In the genomic region with DNA sequence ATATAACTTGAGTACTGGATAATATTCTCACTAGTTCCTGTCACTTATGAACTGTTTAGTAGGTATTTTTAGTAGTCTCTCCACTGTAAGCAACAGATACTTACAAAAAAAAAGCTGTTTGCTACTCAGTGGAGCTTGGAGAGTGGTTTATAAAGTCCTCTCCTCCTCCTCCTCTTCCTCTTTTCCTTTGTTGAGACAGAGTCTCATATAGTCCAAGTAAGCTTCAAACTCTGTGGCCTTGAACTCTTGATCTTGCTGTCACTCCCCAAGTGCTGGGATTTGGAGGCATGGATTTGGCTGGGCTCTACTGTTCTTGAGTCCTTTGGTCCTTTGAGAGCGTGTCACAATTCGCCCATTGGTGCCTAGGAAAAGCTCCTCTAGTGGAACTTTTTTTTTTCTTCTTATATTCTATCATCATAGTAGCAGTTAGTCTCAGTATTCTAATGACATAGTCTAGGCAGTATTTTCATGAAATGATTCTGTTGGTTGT, we compare ENCODE assay signal across 10 mouse cellular contexts. TPM values are rescaled to one million over a fixed set of nuclear protein-coding genes. Genes with fewer than 3 reads are reported as not detected.
DNase-seq lines count a peak whose midpoint lies in the region; ATAC-seq and TF ChIP-seq lines count a peak whose summit lies in the region.
"Had no signal": no experiment of that assay in that cellular context is flagged by ENCODE, and none has a peak within 500 bp of the region (broad histone marks: within the 10 kb centered on the region; RNA-seq: fewer than 3 reads in every experiment).

No protein-coding gene starts in this region.

- peaks cover 4% of the 10 kb centered on the region; the same call in 1 of the 2 replicates for H3K79me2 ChIP-seq in heart, adult 2 months (replicated peaks; ENCODE audit: control insufficient read depth, insufficient read depth, low read length)

- no peak for TF ChIP-seq CTCF in heart, postnatal 0 days (IDR thresholded peaks at IDR 0.05; ENCODE audit: low read depth)
- no peak for TF ChIP-seq CTCF in heart, adult 2 months (IDR thresholded peaks at IDR 0.05)
- no peak for TF ChIP-seq CTCF in intestine, postnatal 0 days (IDR thresholded peaks at IDR 0.05; ENCODE audit: low read depth)

- H3K9me3 ChIP-seq in heart, postnatal 0 days (replicated peaks; ENCODE audit: control insufficient read depth, low read length): no peaks in the 10 kb centered on the region
- no peaks in the 10 kb centered on the region for H3K9me3 ChIP-seq in midbrain, embryonic 12.5 days
- no peaks in the 10 kb centered on the region for H3K9me3 ChIP-seq in midbrain, embryonic 15.5 days
- no peaks in the 10 kb centered on the region for H3K9me3 ChIP-seq in intestine, postnatal 0 days (ENCODE audit: control insufficient read depth)
- no peaks in the 10 kb centered on the region for H3K9me3 ChIP-seq in stomach, embryonic 15.5 days
- H3K9me3 ChIP-seq: G1E had no signal

- peaks cover 20% of the 10 kb centered on the region for H3K36me3 ChIP-seq in heart, postnatal 0 days (replicated peaks; ENCODE audit: control insufficient read depth, insufficient read depth, low read length)
- peaks cover 6% of the 10 kb centered on the region for H3K36me3 ChIP-seq in heart, adult 2 months (ENCODE audit: control insufficient read depth, insufficient read depth, low read length)
- peaks cover 25% of the 10 kb centered on the region for H3K36me3 ChIP-seq in midbrain, embryonic 12.5 days
- H3K36me3 ChIP-seq in midbrain, embryonic 15.5 days (replicated peaks): 0 out of 2 replicates have a peak, but pooled peaks cover 3% of the 10 kb centered on the region
- H3K36me3 ChIP-seq in intestine, postnatal 0 days (ENCODE audit: control insufficient read depth, insufficient read depth): peaks cover 16% of the 10 kb centered on the region
- peaks cover 13% of the 10 kb centered on the region; the same call in 1 of the 2 replicates for H3K36me3 ChIP-seq in stomach, embryonic 15.5 days

- H3K27me3 ChIP-seq in heart, postnatal 0 days (ENCODE audit: control insufficient read depth, insufficient read depth, low read length): no peaks in the 10 kb centered on the region
- no peaks in the 10 kb centered on the region for H3K27me3 ChIP-seq in heart, adult 2 months (ENCODE audit: control insufficient read depth, insufficient read depth, low read length)
- H3K27me3 ChIP-seq in midbrain, embryonic 12.5 days: no peaks in the 10 kb centered on the region
- no peaks in the 10 kb centered on the region for H3K27me3 ChIP-seq in midbrain, embryonic 15.5 days (replicated peaks)
- H3K27me3 ChIP-seq in intestine, postnatal 0 days (replicated peaks; ENCODE audit: control insufficient read depth, insufficient read depth, low read length): no peaks in the 10 kb centered on the region
- H3K27me3 ChIP-seq in stomach, embryonic 15.5 days (replicated peaks): no peaks in the 10 kb centered on the region

- no peak overlapping the region for H3K9ac ChIP-seq in heart, postnatal 0 days (replicated peaks; ENCODE audit: low read depth, low read length)
- no peak overlapping the region for H3K9ac ChIP-seq in heart, adult 2 months (ENCODE audit: low read depth, low read length)
- no peak overlapping the region for H3K9ac ChIP-seq in midbrain, embryonic 12.5 days (replicated peaks)
- H3K9ac ChIP-seq in midbrain, embryonic 15.5 days: no peak overlapping the region
- no peak overlapping the region for H3K9ac ChIP-seq in intestine, postnatal 0 days (ENCODE audit: low read depth, low read length)
- no peak overlapping the region for H3K9ac ChIP-seq in stomach, embryonic 15.5 days

- peaks cover 7% of the 10 kb centered on the region for H3K4me1 ChIP-seq in heart, postnatal 0 days (ENCODE audit: control insufficient read depth, insufficient read depth)
- peaks cover 2% of the 10 kb centered on the region for H3K4me1 ChIP-seq in heart, adult 2 months (ENCODE audit: control insufficient read depth, insufficient read depth, low read length)
- peaks cover 19% of the 10 kb centered on the region for H3K4me1 ChIP-seq in midbrain, embryonic 12.5 days
- H3K4me1 ChIP-seq in midbrain, embryonic 15.5 days: peaks cover 25% of the 10 kb centered on the region
- H3K4me1 ChIP-seq in intestine, postnatal 0 days (replicated peaks; ENCODE audit: control insufficient read depth, insufficient read depth, low read length): no peaks in the 10 kb centered on the region; the same call in 1 of the 2 replicates
- H3K4me1 ChIP-seq in stomach, embryonic 15.5 days: peaks cover 12% of the 10 kb centered on the region

- TF ChIP-seq EP300 in heart, postnatal 0 days (IDR thresholded peaks at IDR 0.05; ENCODE audit: low read depth): no peak
- no peak for TF ChIP-seq EP300 in heart, adult 2 months (IDR thresholded peaks at IDR 0.05; ENCODE audit: insufficient read depth, low read depth, low read length)

- no peak for TF ChIP-seq POLR2A in heart, adult 2 months (IDR thresholded peaks at IDR 0.05; ENCODE audit: insufficient read depth, low read depth, low read length)

- no peak for ATAC-seq in heart, postnatal 0 days (ENCODE audit: insufficient read depth, low read depth)
- no peak for ATAC-seq in midbrain, embryonic 12.5 days (ENCODE audit: low FRiP score, low read depth)
- no peak for ATAC-seq in midbrain, embryonic 15.5 days (replicated peaks)
- no peak for ATAC-seq in intestine, postnatal 0 days
- ATAC-seq in stomach, embryonic 15.5 days (ENCODE audit: insufficient read depth, low FRiP score, low read depth): no peak

- H3K4me2 ChIP-seq in heart, postnatal 0 days (ENCODE audit: low read depth, low read length): peak overlapping the region; percentile 72; the same call in 1 of the 2 replicates
- peak overlapping the region; percentile 77 for H3K4me2 ChIP-seq in midbrain, embryonic 12.5 days (replicated peaks)
- no peak overlapping the region; the same call in 1 of the 2 replicates for H3K4me2 ChIP-seq in midbrain, embryonic 15.5 days
- peak overlapping the region; percentile 72; the same call in 1 of the 2 replicates for H3K4me2 ChIP-seq in intestine, postnatal 0 days (replicated peaks; ENCODE audit: low read depth)
- H3K4me2 ChIP-seq in stomach, embryonic 15.5 days: peak overlapping the region; percentile 64; the same call in 1 of the 2 replicates

- no peak for DNase-seq in heart, postnatal 0 days (ENCODE audit: low spot score)
- DNase-seq in heart, adult 2 months: no peak
- DNase-seq in spleen, adult 12 weeks (ENCODE audit: low spot score): no peak
- DNase-seq in retina, postnatal 1 day: no peak
- DNase-seq: gastrocnemius, postnatal 25 days had no signal

- 84% methylated on average over 2 of the region's 2 CpGs for WGBS in heart, postnatal 0 days
- WGBS in heart, adult 2 months: 79% methylated on average over 2 of the region's 2 CpGs
- WGBS in midbrain, embryonic 12.5 days: 91% methylated on average over 2 of the region's 2 CpGs
- 94% methylated on average over 2 of the region's 2 CpGs for WGBS in midbrain, embryonic 15.5 days
- 91% methylated on average over 2 of the region's 2 CpGs for WGBS in intestine, postnatal 0 days
- 85% methylated on average over 2 of the region's 2 CpGs for WGBS in stomach, embryonic 15.5 days

- H3K4me3 ChIP-seq in heart, postnatal 0 days (ENCODE audit: low read depth, low read length): peak overlapping the region; percentile 90
- H3K4me3 ChIP-seq in heart, adult 2 months: no peak overlapping the region
- H3K4me3 ChIP-seq in midbrain, embryonic 12.5 days: no peak overlapping the region; the same call in 1 of the 2 replicates
- H3K4me3 ChIP-seq in midbrain, embryonic 15.5 days: no peak overlapping the region
- H3K4me3 ChIP-seq in intestine, postnatal 0 days (ENCODE audit: low read depth, low read length): no peak overlapping the region
- no peak overlapping the region for H3K4me3 ChIP-seq in stomach, embryonic 15.5 days (replicated peaks)

- intact Hi-C loops in heart, adult 2 months (cut with DNase I): loop anchor here (5.0 kb wide), 1 partner anchor 250 kb away; a partner anchor contains a TSS

- H3K27ac ChIP-seq in heart, postnatal 0 days (ENCODE audit: low read depth): no peak overlapping the region
- H3K27ac ChIP-seq in heart, adult 2 months: no peak overlapping the region
- no peak overlapping the region for H3K27ac ChIP-seq in midbrain, embryonic 12.5 days (replicated peaks)
- no peak overlapping the region for H3K27ac ChIP-seq in midbrain, embryonic 15.5 days
- no peak overlapping the region for H3K27ac ChIP-seq in intestine, postnatal 0 days (ENCODE audit: low read depth, low read length)
- peak overlapping the region; percentile 100; the same call in 1 of the 2 replicates for H3K27ac ChIP-seq in stomach, embryonic 15.5 days

RNA-seq across cellular contexts. Expression of a gene that starts 1.5 kb away (rescaled TPM):
- 16.3 and 34.0 TPM in 2 replicates for total RNA-seq in heart, postnatal 0 days (2014; rRNA removed; ENCODE audit: low replicate concordance)
- 14.5 and 15.8 TPM in 2 replicates for polyA plus RNA-seq in heart, postnatal 0 days (2015; fragmentation: Nextera tagmentation; extraction: Ambion mirVana)
- total RNA-seq in heart, adult 2 months (2021): 10 to 100 TPM; 24.1 to 31.7 TPM
- polyA plus RNA-seq in heart, adult 2 months (2012; rRNA removed): 12.6 and 25.1 TPM in 2 replicates
- 27.5 and 28.1 TPM in 2 replicates for polyA plus RNA-seq in midbrain, embryonic 12.5 days (2016; fragmentation: Nextera tagmentation; extraction: Ambion mirVana)
- polyA plus RNA-seq in midbrain, embryonic 15.5 days (2015; fragmentation: Nextera tagmentation; extraction: Ambion mirVana): 38.6 and 40.4 TPM in 2 replicates
- polyA plus RNA-seq in intestine, postnatal 0 days (2015; fragmentation: Nextera tagmentation; extraction: Ambion mirVana): 20.3 and 22.4 TPM in 2 replicates
- polyA plus RNA-seq in stomach, embryonic 15.5 days (2015; fragmentation: Nextera tagmentation; extraction: Ambion mirVana): 16.8 and 17.3 TPM in 2 replicates

RNA-seq across cellular contexts. Expression of a gene that starts 1.7 kb away (rescaled TPM):
- 15.7 and 21.1 TPM in 2 replicates for total RNA-seq in heart, postnatal 0 days (2014; rRNA removed; ENCODE audit: low replicate concordance)
- polyA plus RNA-seq in heart, postnatal 0 days (2015; fragmentation: Nextera tagmentation; extraction: Ambion mirVana): 6.9 and 7.1 TPM in 2 replicates
- total RNA-seq in heart, adult 2 months (2021): 10 to 100 TPM; 17.8 to 19.5 TPM
- polyA plus RNA-seq in heart, adult 2 months (2012; rRNA removed): 18.1 and 26.5 TPM in 2 replicates
- polyA plus RNA-seq in midbrain, embryonic 12.5 days (2016; fragmentation: Nextera tagmentation; extraction: Ambion mirVana): 22.6 and 25.8 TPM in 2 replicates
- polyA plus RNA-seq in midbrain, embryonic 15.5 days (2015; fragmentation: Nextera tagmentation; extraction: Ambion mirVana): 16.0 and 17.1 TPM in 2 replicates
- polyA plus RNA-seq in intestine, postnatal 0 days (2015; fragmentation: Nextera tagmentation; extraction: Ambion mirVana): 6.5 and 7.3 TPM in 2 replicates
- 14.4 and 16.3 TPM in 2 replicates for polyA plus RNA-seq in stomach, embryonic 15.5 days (2015; fragmentation: Nextera tagmentation; extraction: Ambion mirVana)

RNA-seq across cellular contexts. Expression of a gene that starts 29.4 kb away (rescaled TPM):
- total RNA-seq in heart, postnatal 0 days (2014; rRNA removed; ENCODE audit: low replicate concordance): 17.5 and 20.9 TPM in 2 replicates
- polyA plus RNA-seq in heart, postnatal 0 days (2015; fragmentation: Nextera tagmentation; extraction: Ambion mirVana): 11.2 and 13.3 TPM in 2 replicates
- 10 to 100 TPM; 17.7 to 18.5 TPM for total RNA-seq in heart, adult 2 months (2021)
- 7.3 and 8.8 TPM in 2 replicates for polyA plus RNA-seq in heart, adult 2 months (2012; rRNA removed)
- 36.0 and 36.4 TPM in 2 replicates for polyA plus RNA-seq in midbrain, embryonic 12.5 days (2016; fragmentation: Nextera tagmentation; extraction: Ambion mirVana)
- 26.3 and 28.6 TPM in 2 replicates for polyA plus RNA-seq in midbrain, embryonic 15.5 days (2015; fragmentation: Nextera tagmentation; extraction: Ambion mirVana)
- polyA plus RNA-seq in intestine, postnatal 0 days (2015; fragmentation: Nextera tagmentation; extraction: Ambion mirVana): 16.8 and 17.5 TPM in 2 replicates
- 43.3 and 48.3 TPM in 2 replicates for polyA plus RNA-seq in stomach, embryonic 15.5 days (2015; fragmentation: Nextera tagmentation; extraction: Ambion mirVana)

RNA-seq across cellular contexts. Expression of a gene that starts 30.4 kb away (rescaled TPM):
- total RNA-seq in heart, postnatal 0 days (2014; rRNA removed; ENCODE audit: low replicate concordance): 9.2 and 11.7 TPM in 2 replicates
- polyA plus RNA-seq in heart, postnatal 0 days (2015; fragmentation: Nextera tagmentation; extraction: Ambion mirVana): 2.3 and 2.5 TPM in 2 replicates
- 1 to 10 TPM; 5.1 to 5.3 TPM for total RNA-seq in heart, adult 2 months (2021)
- polyA plus RNA-seq in heart, adult 2 months (2012; rRNA removed): 8.3 and 10.2 TPM in 2 replicates
- 16.2 and 19.0 TPM in 2 replicates for polyA plus RNA-seq in midbrain, embryonic 12.5 days (2016; fragmentation: Nextera tagmentation; extraction: Ambion mirVana)
- polyA plus RNA-seq in midbrain, embryonic 15.5 days (2015; fragmentation: Nextera tagmentation; extraction: Ambion mirVana): 31.2 and 33.9 TPM in 2 replicates
- polyA plus RNA-seq in intestine, postnatal 0 days (2015; fragmentation: Nextera tagmentation; extraction: Ambion mirVana): 2.3 and 2.4 TPM in 2 replicates
- polyA plus RNA-seq in stomach, embryonic 15.5 days (2015; fragmentation: Nextera tagmentation; extraction: Ambion mirVana): 6.2 and 6.9 TPM in 2 replicates
